Mouse (Mus musculus): ENCODE data around the gene Omd. TPM values are rescaled to one million over a fixed set of nuclear protein-coding genes. Genes with fewer than 3 reads are reported as not detected.

Omd gene
- 0.32 and 0.38 TPM in 2 replicates for polyA plus RNA-seq (2014; fragmentation: Nextera tagmentation; extraction: Ambion mirVana)

DNA sequence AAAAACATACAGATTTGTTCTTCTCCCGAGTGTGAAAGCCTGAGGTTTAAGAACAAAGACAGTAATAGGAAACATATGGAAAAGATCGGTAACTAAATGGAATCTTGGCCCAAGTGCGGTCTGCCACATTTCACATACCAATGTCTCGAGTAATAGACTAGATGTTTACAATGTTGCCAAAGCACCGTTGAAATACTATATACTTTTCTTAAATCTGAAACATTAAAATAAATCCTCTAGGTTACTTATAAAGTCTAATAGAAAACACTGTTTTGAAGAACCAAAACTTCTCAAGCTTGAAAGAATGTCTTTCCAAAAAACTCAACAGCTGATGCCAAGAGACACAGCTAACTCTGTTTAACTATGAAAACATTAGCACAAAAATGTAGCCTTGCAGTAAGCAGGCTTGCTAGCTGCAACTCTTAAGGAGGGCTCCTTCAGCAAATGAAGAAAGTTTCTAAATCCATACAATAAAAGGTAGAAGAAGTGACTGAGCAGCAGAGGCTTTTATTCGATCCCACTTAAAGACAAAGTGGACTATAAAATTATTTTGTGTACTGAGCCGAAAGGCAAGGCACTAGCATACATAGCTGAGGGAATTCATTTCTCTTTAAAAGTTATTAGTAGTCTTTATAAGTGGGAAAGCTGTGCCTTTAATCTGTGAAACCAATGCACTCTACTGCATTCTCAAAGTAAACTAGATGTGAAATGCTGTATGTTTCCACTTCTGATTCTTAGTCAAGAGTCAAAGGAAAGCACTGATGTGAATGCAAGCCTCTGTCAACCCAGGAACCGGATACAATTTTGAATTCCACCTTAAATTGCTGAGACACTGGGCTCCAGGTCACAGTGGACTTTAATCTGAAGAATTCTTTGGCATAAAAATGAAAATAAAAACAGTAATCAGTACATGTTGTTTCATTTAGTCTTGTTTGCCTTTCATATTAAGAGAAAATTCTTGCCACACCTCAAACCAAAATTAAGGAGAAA, at the start of gene Omd:
TSS of gene Omd (plus strand) at position 922 of the 990 bp plus-strand sequence.
- Histone ChIP-seq H3K9me3 (ENCODE audit: control insufficient read depth, low read length) (no peaks in the 10 kb centered on the region), H3K4me1 (ENCODE audit: control insufficient read depth, insufficient read depth, low read length) (no peaks in the 10 kb centered on the region), H3K27me3 (ENCODE audit: control insufficient read depth, insufficient read depth, low read length) (no peaks in the 10 kb centered on the region), H3K36me3 (ENCODE audit: control insufficient read depth, insufficient read depth, low read length) (no peaks in the 10 kb centered on the region), H3K4me3 (ENCODE audit: low read depth, low read length) (no peak within 1 kb of the TSS), H3K4me2 (no peak within 1 kb of the TSS), H3K9ac (ENCODE audit: low read length) (no peak within 1 kb of the TSS), H3K27ac (ENCODE audit: low read depth, low read length) (no peak within 1 kb of the TSS)
- DNase-seq (ENCODE audit: low spot score, missing footprints) (peak; percentile 64), ATAC-seq (ENCODE audit: low FRiP score) (no peak)
- WGBS = 77% methylated on average over 8 of the region's 8 CpGs

DNA sequence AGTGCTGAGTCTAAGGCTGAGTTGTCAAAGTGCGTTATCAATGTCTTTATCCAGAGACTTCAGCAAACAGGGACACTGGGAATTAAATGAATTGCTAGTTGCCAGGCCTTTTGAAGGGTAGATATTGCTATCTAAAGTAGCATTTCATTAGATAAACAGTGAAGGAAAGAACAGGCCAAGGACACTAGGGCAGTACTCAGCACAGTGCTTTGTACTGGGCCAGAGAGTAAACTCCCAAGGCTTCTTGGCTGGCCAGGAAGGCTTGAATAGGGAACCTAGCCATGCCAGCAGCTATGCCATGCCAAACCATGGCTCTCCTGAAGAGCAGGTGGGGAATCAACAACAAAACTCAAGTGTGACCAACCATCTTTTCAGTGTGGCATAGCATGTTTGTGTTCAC, 45.3 kb upstream of the Omd start:
- Histone ChIP-seq H3K4me3 (ENCODE audit: low read depth, low read length) (no peak overlapping the region), H3K4me1 (ENCODE audit: control insufficient read depth, insufficient read depth, low read length) (no peaks in the 10 kb centered on the region), H3K27me3 (ENCODE audit: control insufficient read depth, insufficient read depth, low read length) (no peaks in the 10 kb centered on the region), H3K36me3 (ENCODE audit: control insufficient read depth, insufficient read depth, low read length) (no peaks in the 10 kb centered on the region), H3K27ac (ENCODE audit: low read depth, low read length) (no peak overlapping the region), H3K9me3 (ENCODE audit: control insufficient read depth, low read length) (no peaks in the 10 kb centered on the region), H3K4me2 (no peak overlapping the region), H3K9ac (ENCODE audit: low read length) (no peak overlapping the region)
- ATAC-seq (ENCODE audit: low FRiP score) = no peak
- 98% methylated on average over 1 of the region's 1 CpGs for WGBS
- DNase-seq (ENCODE audit: low spot score, missing footprints) = no peak

DNA sequence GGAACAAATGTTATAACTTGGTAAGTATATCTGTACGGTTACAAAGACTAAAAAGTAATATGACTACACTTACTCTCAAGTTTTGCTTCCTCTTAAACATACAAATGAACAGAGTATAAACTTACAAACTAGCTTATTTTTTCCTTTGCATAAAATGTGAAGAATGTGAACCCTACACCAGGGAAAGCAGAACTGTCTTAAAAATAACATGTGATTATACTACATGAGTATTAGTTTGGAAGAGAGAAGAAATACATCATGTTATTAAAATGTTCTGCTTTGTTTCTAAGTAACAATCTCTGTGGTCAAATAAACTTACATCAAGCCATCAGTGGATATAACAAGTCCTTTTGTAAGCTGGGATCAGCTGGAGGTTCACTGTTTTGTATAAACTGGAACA, 43.6 kb upstream of the Omd start:
- no peak overlapping the region for H3K4me3 ChIP-seq (ENCODE audit: low read depth, low read length)
- H3K36me3 ChIP-seq (ENCODE audit: control insufficient read depth, insufficient read depth, low read length) = no peaks in the 10 kb centered on the region
- no peak for ATAC-seq (ENCODE audit: low FRiP score)
- H3K4me2 ChIP-seq = no peak overlapping the region
- H3K9me3 ChIP-seq (ENCODE audit: control insufficient read depth, low read length) = no peaks in the 10 kb centered on the region
- 76% methylated on average over 1 of the region's 1 CpGs for WGBS
- DNase-seq (ENCODE audit: low spot score, missing footprints) = no peak
- H3K4me1 ChIP-seq (ENCODE audit: control insufficient read depth, insufficient read depth, low read length) = no peaks in the 10 kb centered on the region
- H3K27me3 ChIP-seq (ENCODE audit: control insufficient read depth, insufficient read depth, low read length) = no peaks in the 10 kb centered on the region
- no peak overlapping the region for H3K27ac ChIP-seq (ENCODE audit: low read depth, low read length)
- H3K9ac ChIP-seq (ENCODE audit: low read length) = no peak overlapping the region

DNA sequence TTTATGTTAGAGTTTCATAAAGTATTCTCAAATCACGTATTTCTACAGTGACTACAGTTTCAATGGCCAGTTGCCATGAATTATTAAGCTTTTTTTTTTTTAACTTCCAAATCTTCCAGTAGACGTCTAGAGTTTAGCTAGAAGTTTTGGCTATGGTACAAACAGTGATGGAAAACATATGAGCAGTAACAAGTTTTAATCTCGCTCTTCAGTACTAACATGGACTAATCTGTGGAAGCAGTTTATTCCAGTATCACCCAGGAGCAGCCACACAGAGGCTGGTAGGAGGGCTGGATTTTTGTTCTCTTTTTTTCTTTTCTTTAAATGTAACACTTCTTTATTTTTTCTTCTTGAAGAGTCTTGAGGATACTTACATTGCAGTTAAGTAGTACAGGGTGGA, 38.0 kb upstream of the Omd start, which contains the start of gene Aspn:
TSS of gene Aspn (plus strand) at position 165 of the 400 bp plus-strand sequence.
- DNase-seq (ENCODE audit: low spot score, missing footprints) = no peak
- no peaks in the 10 kb centered on the region for H3K9me3 ChIP-seq (ENCODE audit: control insufficient read depth, low read length)
- H3K27ac ChIP-seq (ENCODE audit: low read depth, low read length) = no peak within 1 kb of the TSS
- H3K9ac ChIP-seq (ENCODE audit: low read length) = no peak within 1 kb of the TSS
- H3K4me3 ChIP-seq (ENCODE audit: low read depth, low read length) = no peak within 1 kb of the TSS
- H3K4me1 ChIP-seq (ENCODE audit: control insufficient read depth, insufficient read depth, low read length) = no peaks in the 10 kb centered on the region
- no peaks in the 10 kb centered on the region for H3K36me3 ChIP-seq (ENCODE audit: control insufficient read depth, insufficient read depth, low read length)
- no peak within 1 kb of the TSS for H3K4me2 ChIP-seq
- WGBS = 82% methylated on average over 3 of the region's 3 CpGs
- H3K27me3 ChIP-seq (ENCODE audit: control insufficient read depth, insufficient read depth, low read length) = no peaks in the 10 kb centered on the region
- ATAC-seq (ENCODE audit: low FRiP score) = no peak

DNA sequence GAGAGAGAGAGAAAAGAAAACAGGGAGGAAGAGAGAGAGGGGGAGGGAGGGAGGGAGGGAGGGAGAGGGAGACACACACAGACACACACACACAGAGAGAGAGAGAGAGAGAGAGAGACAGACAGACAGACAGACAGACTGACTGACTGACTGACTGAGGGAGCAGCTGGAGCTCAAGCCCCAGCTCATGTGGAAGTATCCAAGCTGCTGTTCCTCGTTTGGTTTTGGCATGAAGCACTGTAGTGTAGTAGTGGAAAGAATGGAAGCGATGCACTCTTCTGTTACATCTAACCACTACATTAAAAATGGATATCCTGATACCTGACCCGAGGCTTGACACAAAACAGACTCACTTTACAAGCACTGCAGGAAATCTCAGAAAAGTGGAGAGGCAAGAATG, 36.6 kb upstream of the Omd start:
- no peaks in the 10 kb centered on the region for H3K4me1 ChIP-seq (ENCODE audit: control insufficient read depth, insufficient read depth, low read length)
- H3K27ac ChIP-seq (ENCODE audit: low read depth, low read length) = no peak overlapping the region
- 58% methylated on average over 3 of the region's 3 CpGs for WGBS
- H3K36me3 ChIP-seq (ENCODE audit: control insufficient read depth, insufficient read depth, low read length) = no peaks in the 10 kb centered on the region
- no peak overlapping the region for H3K4me3 ChIP-seq (ENCODE audit: low read depth, low read length)
- no peak for ATAC-seq (ENCODE audit: low FRiP score)
- no peak for DNase-seq (ENCODE audit: low spot score, missing footprints)
- no peaks in the 10 kb centered on the region for H3K27me3 ChIP-seq (ENCODE audit: control insufficient read depth, insufficient read depth, low read length)
- no peak overlapping the region for H3K9ac ChIP-seq (ENCODE audit: low read length)
- no peak overlapping the region for H3K4me2 ChIP-seq
- no peaks in the 10 kb centered on the region for H3K9me3 ChIP-seq (ENCODE audit: control insufficient read depth, low read length)

DNA sequence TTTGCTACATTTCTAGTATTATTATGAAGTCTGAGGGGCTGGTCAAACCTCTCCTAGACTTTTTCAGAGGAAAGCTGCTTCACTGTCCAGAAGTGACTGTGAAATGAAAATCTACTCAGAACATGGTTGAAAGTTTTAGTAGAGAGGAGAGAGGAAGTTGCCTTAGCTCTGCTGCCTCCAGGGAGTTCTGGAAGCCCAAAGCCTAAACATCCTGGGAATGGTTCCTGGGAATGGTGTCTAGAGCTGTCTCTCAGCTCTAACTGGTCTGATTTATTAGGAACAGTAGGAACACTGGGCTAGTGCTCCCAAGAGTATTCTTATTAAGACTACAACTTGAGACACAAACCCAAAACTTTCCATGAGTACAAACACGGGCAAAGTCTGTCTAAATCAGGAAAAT, 35.7 kb upstream of the Omd start:
- H3K4me1 ChIP-seq (ENCODE audit: control insufficient read depth, insufficient read depth, low read length) = no peaks in the 10 kb centered on the region
- no peaks in the 10 kb centered on the region for H3K36me3 ChIP-seq (ENCODE audit: control insufficient read depth, insufficient read depth, low read length)
- no peaks in the 10 kb centered on the region for H3K9me3 ChIP-seq (ENCODE audit: control insufficient read depth, low read length)
- 83% methylated on average over 1 of the region's 1 CpGs for WGBS
- no peak overlapping the region for H3K4me2 ChIP-seq
- no peaks in the 10 kb centered on the region for H3K27me3 ChIP-seq (ENCODE audit: control insufficient read depth, insufficient read depth, low read length)
- no peak overlapping the region for H3K27ac ChIP-seq (ENCODE audit: low read depth, low read length)
- H3K9ac ChIP-seq (ENCODE audit: low read length) = no peak overlapping the region
- DNase-seq (ENCODE audit: low spot score, missing footprints) (no peak), ATAC-seq (ENCODE audit: low FRiP score) (no peak)
- no peak overlapping the region for H3K4me3 ChIP-seq (ENCODE audit: low read depth, low read length)

DNA sequence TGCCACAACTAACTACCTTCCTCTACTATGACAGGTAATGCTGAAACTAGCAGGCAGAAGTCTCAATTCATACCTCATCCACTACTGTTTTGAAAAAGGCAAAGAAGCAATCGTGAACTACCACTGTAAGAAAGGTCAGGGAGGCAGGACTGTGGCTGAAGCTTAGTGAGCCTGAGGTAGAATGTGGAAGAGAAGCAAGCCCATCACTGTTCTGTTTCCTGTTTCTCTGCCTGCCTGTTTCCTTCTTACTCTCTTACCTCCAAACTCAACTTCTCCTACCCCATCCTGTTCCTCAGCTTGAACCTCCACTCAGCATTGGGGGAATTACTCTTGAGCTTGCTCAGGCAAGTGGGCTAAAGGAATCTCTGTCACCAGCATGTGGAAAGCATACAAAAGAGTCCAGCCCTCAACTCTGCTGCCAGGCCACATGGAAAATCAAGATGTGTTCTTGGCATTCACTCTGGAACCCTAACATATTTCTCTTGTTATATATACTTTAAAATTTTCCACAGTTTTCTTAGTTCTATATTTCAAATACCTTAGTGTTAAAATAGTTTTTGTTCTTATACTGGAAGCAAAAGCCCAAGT, 34.6 kb upstream of the Omd start:
- H3K4me3 ChIP-seq (ENCODE audit: low read depth, low read length) = no peak overlapping the region
- no peaks in the 10 kb centered on the region for H3K36me3 ChIP-seq (ENCODE audit: control insufficient read depth, insufficient read depth, low read length)
- DNase-seq (ENCODE audit: low spot score, missing footprints) (no peak), ATAC-seq (ENCODE audit: low FRiP score) (no peak)
- no peaks in the 10 kb centered on the region for H3K4me1 ChIP-seq (ENCODE audit: control insufficient read depth, insufficient read depth, low read length)
- H3K4me2 ChIP-seq = no peak overlapping the region
- H3K27me3 ChIP-seq (ENCODE audit: control insufficient read depth, insufficient read depth, low read length) = no peaks in the 10 kb centered on the region
- 71% methylated on average over 1 of the region's 1 CpGs for WGBS
- no peak overlapping the region for H3K27ac ChIP-seq (ENCODE audit: low read depth, low read length)
- H3K9ac ChIP-seq (ENCODE audit: low read length) = no peak overlapping the region
- H3K9me3 ChIP-seq (ENCODE audit: control insufficient read depth, low read length) = no peaks in the 10 kb centered on the region

DNA sequence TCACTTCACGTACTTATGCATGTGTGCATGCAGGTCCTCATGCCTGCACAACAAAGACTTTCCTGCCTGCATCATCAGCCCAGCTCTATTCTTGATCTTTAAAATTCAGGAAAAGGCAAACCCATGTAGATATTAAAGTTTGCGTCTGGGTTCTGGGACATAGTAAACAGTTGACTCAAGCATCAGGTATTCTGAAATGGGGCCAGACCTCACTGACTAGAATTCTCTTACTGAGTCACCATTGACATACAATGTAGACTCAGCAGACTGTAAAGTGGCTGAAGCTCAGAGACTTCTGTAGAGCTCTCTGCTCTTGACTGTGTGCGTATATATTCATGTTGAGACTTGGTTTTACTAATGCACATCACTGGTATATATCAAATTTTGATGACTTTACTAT, 32.6 kb upstream of the Omd start:
- H3K27ac ChIP-seq (ENCODE audit: low read depth, low read length) = no peak overlapping the region
- no peaks in the 10 kb centered on the region for H3K4me1 ChIP-seq (ENCODE audit: control insufficient read depth, insufficient read depth, low read length)
- H3K4me3 ChIP-seq (ENCODE audit: low read depth, low read length) = no peak overlapping the region
- no peaks in the 10 kb centered on the region for H3K36me3 ChIP-seq (ENCODE audit: control insufficient read depth, insufficient read depth, low read length)
- ATAC-seq (ENCODE audit: low FRiP score) (no peak), DNase-seq (ENCODE audit: low spot score, missing footprints) (no peak)
- H3K4me2 ChIP-seq = no peak overlapping the region
- no peaks in the 10 kb centered on the region for H3K27me3 ChIP-seq (ENCODE audit: control insufficient read depth, insufficient read depth, low read length)
- H3K9me3 ChIP-seq (ENCODE audit: control insufficient read depth, low read length) = no peaks in the 10 kb centered on the region
- H3K9ac ChIP-seq (ENCODE audit: low read length) = no peak overlapping the region
- WGBS = 91% methylated on average over 3 of the region's 3 CpGs

DNA sequence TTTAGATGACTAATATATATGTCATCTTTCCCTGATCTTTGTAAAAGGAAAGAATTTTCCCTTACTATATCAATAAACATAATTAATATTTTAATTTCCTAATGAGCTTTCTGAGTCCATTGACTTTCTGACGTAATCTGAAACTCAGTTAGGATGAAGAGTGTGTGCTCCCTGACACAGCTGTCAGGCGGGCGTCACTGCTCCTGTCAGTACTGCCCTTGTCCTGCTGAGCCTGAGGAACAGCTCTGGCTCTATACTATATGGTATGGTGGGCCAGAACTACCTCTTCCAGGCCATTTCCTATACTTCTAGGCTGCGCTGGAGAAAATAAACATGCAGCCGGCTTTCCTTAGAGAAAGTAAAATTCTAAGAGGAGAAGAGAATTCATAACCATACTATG, 27.7 kb upstream of the Omd start:
- Histone ChIP-seq H3K4me3 (ENCODE audit: low read depth, low read length) (no peak overlapping the region), H3K9ac (ENCODE audit: low read length) (no peak overlapping the region), H3K36me3 (ENCODE audit: control insufficient read depth, insufficient read depth, low read length) (no peaks in the 10 kb centered on the region), H3K9me3 (ENCODE audit: control insufficient read depth, low read length) (no peaks in the 10 kb centered on the region), H3K4me2 (no peak overlapping the region), H3K4me1 (ENCODE audit: control insufficient read depth, insufficient read depth, low read length) (no peaks in the 10 kb centered on the region), H3K27ac (ENCODE audit: low read depth, low read length) (no peak overlapping the region), H3K27me3 (ENCODE audit: control insufficient read depth, insufficient read depth, low read length) (no peaks in the 10 kb centered on the region)
- no peak for ATAC-seq (ENCODE audit: low FRiP score)
- WGBS = 83% methylated on average over 5 of the region's 5 CpGs
- no peak for DNase-seq (ENCODE audit: low spot score, missing footprints)

Data from midbrain, embryonic 11.5 days (tissue).